9 mouse cellular contexts compared by ENCODE assay signal in the genomic region with DNA sequence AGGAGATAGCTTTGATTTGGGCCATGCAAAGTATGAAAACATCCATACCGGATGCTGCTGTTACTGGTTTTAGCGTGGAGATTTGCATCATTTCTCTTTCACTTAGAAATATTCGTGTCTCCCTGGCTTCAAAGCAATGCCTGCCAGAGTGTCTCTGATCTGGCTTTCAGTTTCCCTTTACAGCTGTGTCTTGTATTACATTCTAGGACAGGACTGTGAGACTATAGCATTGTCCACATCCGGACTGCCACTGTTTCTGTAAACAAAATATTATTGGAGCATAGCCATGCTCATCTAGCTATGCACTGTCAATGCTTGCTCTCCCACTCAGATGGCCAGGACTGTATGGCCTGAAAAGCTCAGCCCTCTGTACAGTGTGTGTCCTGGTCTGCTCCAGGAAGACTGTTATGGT.
DNase-seq lines count a peak whose midpoint lies in the region; ATAC-seq and TF ChIP-seq lines count a peak whose summit lies in the region.
"Had no signal": no experiment of that assay in that cellular context is flagged by ENCODE, and none has a peak within 500 bp of the region (broad histone marks: within the 10 kb centered on the region; RNA-seq: fewer than 3 reads in every experiment).

No protein-coding gene starts in this region.

- H3K27ac ChIP-seq in kidney, embryonic 15.5 days = peak overlapping the region; percentile 73
- H3K27ac ChIP-seq in lung, postnatal 0 days (ENCODE audit: low read length) = peak overlapping the region; percentile 71
- H3K27ac ChIP-seq: forebrain, embryonic 10.5 days; hindbrain, postnatal 0 days had no signal

- 52% methylated on average over 4 of the region's 4 CpGs for WGBS in kidney, embryonic 15.5 days
- 34% methylated on average over 4 of the region's 4 CpGs for WGBS in lung, postnatal 0 days

- no peaks in the 10 kb centered on the region for H3K9me3 ChIP-seq in kidney, embryonic 15.5 days (replicated peaks)
- H3K9me3 ChIP-seq in lung, postnatal 0 days (ENCODE audit: low read length) = no peaks in the 10 kb centered on the region
- H3K9me3 ChIP-seq: forebrain, embryonic 10.5 days had no signal

- no peaks in the 10 kb centered on the region for H3K36me3 ChIP-seq in kidney, embryonic 15.5 days
- no peaks in the 10 kb centered on the region for H3K36me3 ChIP-seq in lung, postnatal 0 days (ENCODE audit: insufficient read depth, low read length)
- H3K36me3 ChIP-seq: forebrain, embryonic 10.5 days had no signal

- no peak overlapping the region for H3K4me2 ChIP-seq in kidney, embryonic 15.5 days
- peak overlapping the region; percentile 35 for H3K4me2 ChIP-seq in lung, postnatal 0 days (replicated peaks; ENCODE audit: low read depth, low read length)

- no peaks in the 10 kb centered on the region for H3K27me3 ChIP-seq in kidney, embryonic 15.5 days
- no peaks in the 10 kb centered on the region for H3K27me3 ChIP-seq in lung, postnatal 0 days (replicated peaks; ENCODE audit: insufficient read depth, low read length)

- no peak for DNase-seq in kidney, adult 18-20 months
- peak; percentile 19 for DNase-seq in thymus, postnatal 14 days
- DNase-seq in thymus, postnatal 36 days = no peak
- DNase-seq in lung, postnatal 0 days (ENCODE audit: low spot score) = peak; percentile 73
- DNase-seq in urinary bladder, postnatal 25 days (ENCODE audit: low spot score) = no peak
- DNase-seq in frontal cortex, adult 2 months (ENCODE audit: extremely low spot score in 1 of 2, low spot score in 1 of 2) = no peak

- H3K4me1 ChIP-seq in kidney, embryonic 15.5 days = peaks cover 26% of the 10 kb centered on the region
- peaks cover 13% of the 10 kb centered on the region; the same call in 1 of the 2 replicates for H3K4me1 ChIP-seq in lung, postnatal 0 days (ENCODE audit: insufficient read depth, low read depth, low read length)

- no peak for TF ChIP-seq CTCF in lung, postnatal 0 days (IDR thresholded peaks at IDR 0.05)

- no peak overlapping the region for H3K4me3 ChIP-seq in kidney, embryonic 15.5 days (replicated peaks)
- no peak overlapping the region for H3K4me3 ChIP-seq in lung, postnatal 0 days (ENCODE audit: low read depth, low read length)
- H3K4me3 ChIP-seq: forebrain, embryonic 10.5 days had no signal

- 0 out of 2 replicates have a peak, but pooled peaks have one; percentile 33 for ATAC-seq in kidney, embryonic 15.5 days (replicated peaks; ENCODE audit: low FRiP score)
- ATAC-seq in lung, postnatal 0 days = peak; percentile 83
- ATAC-seq: hindbrain, postnatal 0 days had no signal

- H3K9ac ChIP-seq in kidney, embryonic 15.5 days = no peak overlapping the region
- H3K9ac ChIP-seq in lung, postnatal 0 days (replicated peaks; ENCODE audit: low read depth) = no peak overlapping the region

- no peak for TF ChIP-seq EP300 in lung, postnatal 0 days (IDR thresholded peaks at IDR 0.05)

Comparison
In these comparisons a context has a peak if more than half of its experiments do, and no peak if none do; other contexts are left out.
1. DNase-seq: peak in thymus, postnatal 14 days (single experiment) and lung, postnatal 0 days (single experiment); none in kidney, adult 18-20 months (single experiment), thymus, postnatal 36 days (0 of 2), urinary bladder, postnatal 25 days (single experiment) and frontal cortex, adult 2 months (0 of 2).